Mouse (Mus musculus) retina, postnatal 7 days (tissue): ENCODE data around the gene Rad54l2.

Source experiments
- DNase-seq: peaks from one replicate; pipeline ENCODE4 v3.0.0-alpha.2; 2012; ENCODE audit warnings: low read depth, low spot score

Gene Rad54l2

GRCm38 (mm10) chr9:106788812-106789321 is at the start of gene Rad54l2:
Rad54l2 (minus strand) TSS chr9:106789194.
- DNase-seq, result peak; percentile 74

GRCm38 (mm10) chr9:106822381-106823104 is 33.5 kb upstream of the Rad54l2 start:
- DNase-seq, result peak; percentile 57

- DNase-seq, result peak; percentile 97
Measured at GRCm38 (mm10) chr9:106821618-106822380, 32.8 kb upstream of the Rad54l2 start, which contains the start of gene Dcaf1. Dcaf1 (plus strand) TSS chr9:106821874.

GRCm38 (mm10) chr9:106821050-106821617 is 32.1 kb upstream of the Rad54l2 start:
- no peak for DNase-seq

GRCm38 (mm10) chr9:106819201-106819600 is 30.2 kb upstream of the Rad54l2 start:
- DNase-seq, result peak; percentile 19

GRCm38 (mm10) chr9:106818191-106818590 is 29.2 kb upstream of the Rad54l2 start:
- no peak for DNase-seq

GRCm38 (mm10) chr9:106806503-106806902 is 17.5 kb upstream of the Rad54l2 start:
- DNase-seq, result no peak

- no peak for DNase-seq
Measured at GRCm38 (mm10) chr9:106790831-106791230, 1.8 kb upstream of the Rad54l2 start.

GRCm38 (mm10) chr9:106789363-106789762 is 369 bp upstream of the Rad54l2 start:
- DNase-seq, result no peak

GRCm38 (mm10) chr9:106787979-106788811 is 799 bp downstream of the Rad54l2 start:
- DNase-seq, result no peak

GRCm38 (mm10) chr9:106785206-106785605 is 3.8 kb downstream of the Rad54l2 start:
- DNase-seq, result no peak

GRCm38 (mm10) chr9:106783554-106783953 is 5.4 kb downstream of the Rad54l2 start:
- DNase-seq, result no peak

- DNase-seq, result no peak
Measured at GRCm38 (mm10) chr9:106780086-106780485, 8.9 kb downstream of the Rad54l2 start.

- no peak for DNase-seq
Measured at GRCm38 (mm10) chr9:106778319-106778718, 10.7 kb downstream of the Rad54l2 start.

- no peak for DNase-seq
Measured at GRCm38 (mm10) chr9:106777423-106777822, 11.6 kb downstream of the Rad54l2 start.

- DNase-seq, result no peak
Measured at GRCm38 (mm10) chr9:106776116-106776515, 12.9 kb downstream of the Rad54l2 start.

GRCm38 (mm10) chr9:106771770-106772169 is 17.2 kb downstream of the Rad54l2 start:
- DNase-seq, result no peak

- no peak for DNase-seq
Measured at GRCm38 (mm10) chr9:106770216-106770615, 18.8 kb downstream of the Rad54l2 start.

GRCm38 (mm10) chr9:106769781-106770180 is 19.2 kb downstream of the Rad54l2 start:
- DNase-seq, result no peak

GRCm38 (mm10) chr9:106756421-106756820 is 32.6 kb downstream of the Rad54l2 start:
- DNase-seq, result no peak

- DNase-seq, result no peak
Measured at GRCm38 (mm10) chr9:106755776-106756175, 33.2 kb downstream of the Rad54l2 start.
